Mouse (Mus musculus): Measurements from ENCODE around the gene Angptl2.

GRCm38 (mm10) chr2:33282877-33283276 is 67.0 kb downstream of the Angptl2 start:
- TF ChIP-seq GATA1 (IDR thresholded peaks at IDR 0.05; ENCODE audit: low read length) = no peak
- no peak for TF ChIP-seq TAL1 (IDR thresholded peaks at IDR 0.05; ENCODE audit: low read length)

All from erythroblast, embryonic 14.5 days (primary cell).